Mouse (Mus musculus): ENCODE results near the gene Vapb.
"Not testable (repeated sequence)": the region's sequence is repeated elsewhere in the genome, so short reads cannot be mapped to it uniquely, and the experiment has no call there.

Gene Vapb

GRCm38 (mm10) chr2:173737222-173737989 lies at the start of gene Vapb:
Vapb (plus strand) TSS chr2:173737511.
- DNase-seq: peak; percentile 100

GRCm38 (mm10) chr2:173689835-173690234 lies 47.5 kb upstream of the Vapb start:
- no peak for DNase-seq

GRCm38 (mm10) chr2:173691748-173692147 lies 45.6 kb upstream of the Vapb start:
- DNase-seq: no peak

- DNase-seq: no peak
These were observed 44.6 kb upstream of the Vapb start for GRCm38 (mm10) chr2:173692693-173693092.

- no peak for DNase-seq
These were observed 38.5 kb upstream of the Vapb start for GRCm38 (mm10) chr2:173698850-173699249.

- DNase-seq: peak in 1 of 2 experiments; percentile 32
These were observed 35.0 kb upstream of the Vapb start for GRCm38 (mm10) chr2:173702096-173702866.

GRCm38 (mm10) chr2:173702867-173703237 lies 34.5 kb upstream of the Vapb start:
- no peak for DNase-seq

- DNase-seq: peak; percentile 39 to 54
These were observed 31.3 kb upstream of the Vapb start for GRCm38 (mm10) chr2:173705827-173706551.

- DNase-seq: not testable (repeated sequence)
These were observed 29.7 kb upstream of the Vapb start for GRCm38 (mm10) chr2:173707626-173708025.

- peak in 1 of 2 experiments; percentile 24 for DNase-seq
These were observed 27.1 kb upstream of the Vapb start for GRCm38 (mm10) chr2:173710193-173710592.

GRCm38 (mm10) chr2:173712656-173713055 lies 24.7 kb upstream of the Vapb start:
- DNase-seq: peak in 1 of 2 experiments; percentile 13

GRCm38 (mm10) chr2:173713241-173713640 lies 24.1 kb upstream of the Vapb start:
- DNase-seq: no peak

GRCm38 (mm10) chr2:173714620-173715218 lies 22.6 kb upstream of the Vapb start:
- DNase-seq: no peak

GRCm38 (mm10) chr2:173716966-173717365 lies 20.3 kb upstream of the Vapb start:
- peak in 1 of 2 experiments; percentile 25 for DNase-seq

GRCm38 (mm10) chr2:173719115-173719514 lies 18.2 kb upstream of the Vapb start, which contains the start of gene 1700010B08Rik:
1700010B08Rik (plus strand) TSS chr2:173719415.
- DNase-seq: not testable (repeated sequence)

GRCm38 (mm10) chr2:173722251-173722857 lies 15.0 kb upstream of the Vapb start:
- no peak for DNase-seq

- no peak for DNase-seq
These were observed 12.9 kb upstream of the Vapb start for GRCm38 (mm10) chr2:173724382-173724781.

GRCm38 (mm10) chr2:173724940-173725807 lies 12.1 kb upstream of the Vapb start:
- no peak for DNase-seq

GRCm38 (mm10) chr2:173725819-173726218 lies 11.5 kb upstream of the Vapb start:
- no peak for DNase-seq

GRCm38 (mm10) chr2:173730444-173730966 lies 6.8 kb upstream of the Vapb start:
- DNase-seq: no peak

- DNase-seq: no peak
These were observed 2.9 kb upstream of the Vapb start for GRCm38 (mm10) chr2:173734426-173734825.

Data from cerebellum, postnatal 14 days (tissue).